Comparison of ENCODE assay signal across 28 mouse cellular contexts in the genomic region with DNA sequence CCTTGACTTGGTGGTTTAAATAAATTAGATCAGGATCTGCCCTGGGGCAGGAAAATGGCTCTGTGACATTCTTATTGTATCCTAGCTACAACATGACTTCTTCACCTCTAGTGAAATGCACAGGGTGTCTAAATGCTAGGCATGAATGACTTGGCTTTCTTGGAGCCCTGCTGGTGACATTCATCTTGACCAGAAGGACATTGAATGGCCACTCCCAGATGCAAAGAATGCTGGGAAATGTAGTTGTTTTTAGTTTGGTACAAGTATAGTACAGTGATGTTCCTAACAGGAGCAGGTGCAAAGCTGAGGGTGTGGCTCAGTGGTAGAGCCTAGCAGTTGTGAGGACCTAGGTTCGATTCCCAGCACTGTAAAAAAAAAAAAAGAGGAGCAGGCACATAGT. TPM values are rescaled to one million over a fixed set of nuclear protein-coding genes. Genes with fewer than 3 reads are reported as not detected.
"Had no signal": no experiment of that assay in that cellular context is flagged by ENCODE, and none has a peak within 500 bp of the region (broad histone marks: within the 10 kb centered on the region; RNA-seq: fewer than 3 reads in every experiment).

No protein-coding gene starts in this region.

- H3K4me2 ChIP-seq: heart, embryonic 12.5 days; hindbrain, embryonic 12.5 days; hindbrain, embryonic 14.5 days; intestine, embryonic 15.5 days; limb, embryonic 12.5 days; liver, embryonic 11.5 days; liver, embryonic 13.5 days had no signal

- H3K9ac ChIP-seq: heart, embryonic 12.5 days; hindbrain, embryonic 12.5 days; hindbrain, embryonic 14.5 days; intestine, embryonic 15.5 days; limb, embryonic 12.5 days; liver, embryonic 13.5 days had no signal

- ATAC-seq: hindbrain, embryonic 16.5 days; inflammation-experienced regulatory T-cells, adult 6 months; intestine, embryonic 15.5 days; intestine, postnatal 0 days had no signal

- H3K4me3 ChIP-seq: gastrocnemius, adult 2 months; heart, embryonic 10.5 days; heart, embryonic 12.5 days; hindbrain, embryonic 10.5 days; hindbrain, embryonic 12.5 days; intestine, embryonic 15.5 days; layer of hippocampus, adult 2 months; left cerebral cortex, adult 2 months; limb, embryonic 10.5 days; limb, embryonic 12.5 days; liver, embryonic 13.5 days had no signal

- H3K27me3 ChIP-seq: hindbrain, embryonic 12.5 days; intestine, embryonic 15.5 days; limb, embryonic 12.5 days; liver, embryonic 13.5 days had no signal

- DNase-seq: gastrocnemius, adult 2 months; gastrocnemius, postnatal 10 days; gastrocnemius, postnatal 25 days; heart, adult 18-20 months; heart, postnatal 10 days; heart, postnatal 4 days; kidney, adult 18-20 months; kidney, adult 8-10 months; kidney, postnatal 10 days; kidney, postnatal 25 days; kidney, postnatal 4 days; liver; liver, embryonic 13.5 days had no signal

- H3K36me3 ChIP-seq: heart, embryonic 10.5 days; heart, embryonic 12.5 days; hindbrain, embryonic 10.5 days; hindbrain, embryonic 12.5 days; intestine, embryonic 15.5 days; limb, embryonic 10.5 days; limb, embryonic 12.5 days; liver, embryonic 13.5 days had no signal

- H3K9me3 ChIP-seq: heart, embryonic 10.5 days; heart, embryonic 12.5 days; hindbrain, embryonic 10.5 days; hindbrain, embryonic 12.5 days; intestine, embryonic 15.5 days; limb, embryonic 10.5 days; limb, embryonic 12.5 days; liver, embryonic 13.5 days had no signal

- H3K4me1 ChIP-seq: heart, embryonic 10.5 days; heart, embryonic 12.5 days; intestine, embryonic 15.5 days; liver, embryonic 13.5 days had no signal

- H3K27ac ChIP-seq: gastrocnemius, adult 2 months; heart, embryonic 10.5 days; hindbrain, embryonic 10.5 days; hindbrain, embryonic 12.5 days; hindbrain, embryonic 14.5 days; intestine, embryonic 15.5 days; left cerebral cortex, adult 2 months; limb, embryonic 10.5 days; limb, embryonic 12.5 days; liver, embryonic 13.5 days had no signal

RNA-seq across cellular contexts. Expression of gene Phactr3, which starts 30.5 kb away (rescaled TPM):
- total RNA-seq: gastrocnemius, postnatal 25 days; granulocyte monocyte progenitor cell, adult 5-6 weeks had no signal
